Mouse (Mus musculus) hindbrain, embryonic 11.5 days (tissue): ENCODE measurements around the gene Kctd2. TPM values are rescaled to one million over a fixed set of nuclear protein-coding genes. Genes with fewer than 3 reads are reported as not detected.

Source experiments
- ATAC-seq: fragments of 200-750 bp; cut with Nextera tagmentation; 2 replicates; pipeline ENCODE4 v1.8.0; 2017; ENCODE audit warnings: mild to moderate bottlenecking, moderate TSS enrichment, moderate library complexity; ENCODE audit not compliant: low FRiP score
- DNase-seq: peaks from one replicate; pipeline ENCODE4 v3.0.0-alpha.2; 2015; ENCODE audit warnings: low spot score
- H3K27ac ChIP-seq: fragments of 300-500 bp; sonication (generic); 2 replicates; pipeline ENCODE4 v1.5.1; 2014; ENCODE audit warnings: mild to moderate bottlenecking, low read depth, low read length
- H3K27me3 ChIP-seq: fragments of 300-500 bp; sonication (generic); 2 replicates; pipeline ENCODE4 v1.6.1; 2014; ENCODE audit warnings: mild to moderate bottlenecking, low read length, moderate library complexity, mixed read lengths; ENCODE audit not compliant: control insufficient read depth, insufficient read depth
- H3K36me3 ChIP-seq: fragments of 300-500 bp; sonication (generic); 2 replicates; pipeline ENCODE4 v1.6.1; 2014; ENCODE audit warnings: mild to moderate bottlenecking, low read length, moderate library complexity, mixed read lengths; ENCODE audit not compliant: control insufficient read depth, insufficient read depth
- H3K4me1 ChIP-seq: fragments of 300-500 bp; sonication (generic); replicated peaks from 2 replicates; pipeline ENCODE4 v1.6.1; 2014; ENCODE audit warnings: low read length, mixed read lengths; ENCODE audit not compliant: control insufficient read depth, insufficient read depth
- H3K4me2 ChIP-seq: fragments of 300-500 bp; sonication (generic); replicated peaks from 2 replicates; pipeline ENCODE4 v1.6.1; 2014; ENCODE audit warnings: mild to moderate bottlenecking, low read depth, low read length
- H3K4me3 ChIP-seq: fragments of 300-500 bp; sonication (generic); 2 replicates; pipeline ENCODE4 v1.5.1; 2014; ENCODE audit warnings: low read depth, low read length
- H3K9ac ChIP-seq: fragments of 300-500 bp; sonication (generic); 2 replicates; pipeline ENCODE4 v1.6.1; 2014; ENCODE audit warnings: low read depth, low read length
- H3K9me3 ChIP-seq: fragments of 300-500 bp; sonication (generic); 2 replicates; pipeline ENCODE4 v1.6.1; 2016; ENCODE audit warnings: low read length; ENCODE audit not compliant: control insufficient read depth
- WGBS: fragments of 180-500 bp; shearing (Covaris S2); extraction: QIAGEN DNeasy Blood & Tissue Kit; methylation state at CpG from one replicate; pipeline ENCODE4 v1.1.7; 2014; 5-methylcytosine and 5-hydroxymethylcytosine counted together
- polyA plus RNA-seq: library from polyadenylated mRNA; unstranded; fragments of >200 nt; fragmentation: Nextera tagmentation; extraction: Ambion mirVana; gene quantifications from 2 replicates; pipeline ENCODE4 v1.2.1, GENCODE M21; 2014

Gene Kctd2
- polyA plus RNA-seq, 1 experiment from 2014 or later = 21.0 TPM

DNA sequence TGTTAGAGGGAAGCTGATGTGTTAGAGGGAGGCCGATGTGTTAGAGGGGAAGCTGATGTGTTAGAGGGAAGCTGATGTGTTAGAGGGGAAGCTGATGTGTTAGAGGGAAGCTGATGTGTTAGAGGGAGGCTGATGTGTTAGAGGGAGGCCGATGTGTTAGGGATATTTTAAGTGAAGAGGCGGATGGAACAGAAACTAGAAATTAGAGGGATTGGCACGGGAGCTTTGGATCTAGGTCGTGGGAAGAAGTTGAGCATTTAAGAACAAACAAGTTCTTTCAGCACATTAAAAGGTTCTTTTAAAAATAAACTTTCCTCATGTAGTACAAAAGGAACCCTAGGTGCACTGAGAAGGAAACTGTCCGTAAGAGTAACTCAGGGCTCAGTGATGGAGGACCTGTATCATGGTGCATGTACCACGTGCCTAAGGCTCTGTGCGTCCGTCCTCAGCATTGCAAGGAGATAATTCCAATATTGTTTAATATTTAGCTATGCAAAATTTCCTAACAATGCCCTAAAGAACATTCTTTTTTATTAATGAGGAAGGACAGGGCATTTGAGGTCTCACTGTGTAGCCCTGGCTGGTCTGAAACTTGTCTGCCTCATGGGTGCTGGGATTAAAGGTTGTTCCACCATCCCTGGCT is 58.5 kb downstream of the Kctd2 start:
- peaks cover 2% of the 10 kb centered on the region; the same call in 1 of the 2 replicates for H3K4me1 ChIP-seq

More for the DNA sequence above, 58.5 kb downstream of the Kctd2 start:
- ATAC-seq (no peak), DNase-seq (no peak)
- H3K27ac ChIP-seq = no peak overlapping the region
- 86% methylated on average over 9 of the region's 9 CpGs for WGBS
- H3K27me3 ChIP-seq = no peaks in the 10 kb centered on the region
- H3K9ac ChIP-seq = no peak overlapping the region
- no peaks in the 10 kb centered on the region for H3K9me3 ChIP-seq
- no peaks in the 10 kb centered on the region for H3K36me3 ChIP-seq
- no peak overlapping the region for H3K4me3 ChIP-seq
- H3K4me2 ChIP-seq = no peak overlapping the region

Other genes starting within 250 kb of the Kctd2 start
- 7.2 and 7.3 TPM in 2 replicates for gene Tmem104, start 232.6 kb upstream of the Kctd2 start, polyA plus RNA-seq
- 19.5 and 20.1 TPM in 2 replicates for gene Nat9, start 232.3 kb upstream of the Kctd2 start, polyA plus RNA-seq
- 0.25 and 0.43 TPM in 2 replicates for gene Grin2c, start 152.9 kb upstream of the Kctd2 start, polyA plus RNA-seq
- gene Fdxr, start 143.1 kb upstream of the Kctd2 start, polyA plus RNA-seq = 11.6 and 14.9 TPM in 2 replicates
- 0.40 and 0.52 TPM in 2 replicates for gene Fads6, start 122.5 kb upstream of the Kctd2 start, polyA plus RNA-seq
- not detected in 2 replicates for gene Otop2, start 113.0 kb upstream of the Kctd2 start, polyA plus RNA-seq
- 0.05 TPM in 1 of 2 replicates, not detected in the other for gene Ush1g, start 98.1 kb upstream of the Kctd2 start, polyA plus RNA-seq
- gene Otop3, start 85.4 kb upstream of the Kctd2 start, polyA plus RNA-seq = 0.15 and 0.20 TPM in 2 replicates
- 10.9 and 15.3 TPM in 2 replicates for gene Hid1, start 52.4 kb upstream of the Kctd2 start, polyA plus RNA-seq
- gene Cdr2l, start 38.2 kb upstream of the Kctd2 start, polyA plus RNA-seq = 19.0 and 20.0 TPM in 2 replicates
- 226 and 243 TPM in 2 replicates for gene Mrpl58, start 16.4 kb upstream of the Kctd2 start, polyA plus RNA-seq
- 899 and 905 TPM in 2 replicates for gene Atp5h, start 166 bp upstream of the Kctd2 start, polyA plus RNA-seq
- not detected in 2 replicates for gene Trim80, start 20.4 kb downstream of the Kctd2 start, polyA plus RNA-seq
- 0.11 TPM in 1 of 2 replicates, not detected in the other for gene Slc16a5, start 42.3 kb downstream of the Kctd2 start, polyA plus RNA-seq
- gene Armc7, start 55.5 kb downstream of the Kctd2 start, polyA plus RNA-seq = 7.5 and 9.0 TPM in 2 replicates
- 75.8 and 84.6 TPM in 2 replicates for gene Nt5c, start 71.7 kb downstream of the Kctd2 start, polyA plus RNA-seq
- gene Jpt1, start 94.3 kb downstream of the Kctd2 start, polyA plus RNA-seq = 990 and 1,006 TPM in 2 replicates
- 1,523 and 1,527 TPM in 2 replicates for gene Sumo2, start 116.1 kb downstream of the Kctd2 start, polyA plus RNA-seq
- gene Nup85, start 144.3 kb downstream of the Kctd2 start, polyA plus RNA-seq = 156 and 175 TPM in 2 replicates
- gene Mrps7, start 183.8 kb downstream of the Kctd2 start, polyA plus RNA-seq = 93.3 and 105 TPM in 2 replicates
- gene Gga3, start 183.9 kb downstream of the Kctd2 start, polyA plus RNA-seq = 24.7 and 25.1 TPM in 2 replicates
- gene Mif4gd, start 192.8 kb downstream of the Kctd2 start, polyA plus RNA-seq = 14.2 and 17.7 TPM in 2 replicates
- gene Slc25a19, start 208.2 kb downstream of the Kctd2 start, polyA plus RNA-seq = 24.9 and 27.1 TPM in 2 replicates